Mouse (Mus musculus): ENCODE results near the gene Akt2. TPM values are rescaled to one million over a fixed set of nuclear protein-coding genes. Genes with fewer than 3 reads are reported as not detected.
"Not testable (repeated sequence)": the region's sequence is repeated elsewhere in the genome, so short reads cannot be mapped to it uniquely, and the experiment has no call there.

Gene Akt2
- polyA plus RNA-seq, 1 experiment from 2014 or later: 117 TPM

GRCm38 (mm10) chr7:27622234-27622633 is 30.9 kb downstream of the Akt2 start:
- Histone ChIP-seq H3K27ac (replicated peaks) (no peak overlapping the region), H3K4me3 (replicated peaks) (no peak overlapping the region), H3K4me2 (replicated peaks) (no peak overlapping the region), H3K9ac (no peak overlapping the region), H3K9me3 (replicated peaks) (no peaks in the 10 kb centered on the region), H3K27me3 (no peaks in the 10 kb centered on the region), H3K36me3 (peaks cover 92% of the 10 kb centered on the region), H3K4me1 (no peaks in the 10 kb centered on the region)
- no peak; the same call in 1 of the 2 replicates for ATAC-seq (ENCODE audit: insufficient number of reproducible peaks, low FRiP score, low TSS enrichment, low read depth)
- WGBS: 75% methylated on average over 1 of the region's 1 CpGs

GRCm38 (mm10) chr7:27624967-27625366 is 33.6 kb downstream of the Akt2 start:
- ATAC-seq (ENCODE audit: insufficient number of reproducible peaks, low FRiP score, low TSS enrichment, low read depth): no peak
- Histone ChIP-seq H3K4me1 (no peaks in the 10 kb centered on the region), H3K36me3 (peaks cover 92% of the 10 kb centered on the region)

GRCm38 (mm10) chr7:27627707-27628106 is 36.4 kb downstream of the Akt2 start:
- Histone ChIP-seq H3K9me3 (replicated peaks) (no peaks in the 10 kb centered on the region), H3K4me1 (no peaks in the 10 kb centered on the region), H3K36me3 (peaks cover 87% of the 10 kb centered on the region), H3K27me3 (no peaks in the 10 kb centered on the region), H3K4me2 (replicated peaks) (no peak overlapping the region), H3K9ac (no peak overlapping the region), H3K4me3 (replicated peaks) (no peak overlapping the region), H3K27ac (replicated peaks) (no peak overlapping the region)
- 90% methylated on average over 7 of the region's 7 CpGs for WGBS
- ATAC-seq (ENCODE audit: insufficient number of reproducible peaks, low FRiP score, low TSS enrichment, low read depth): no peak

More at GRCm38 (mm10) chr7:27624967-27625366, 33.6 kb downstream of the Akt2 start:
- no peak overlapping the region for H3K9ac ChIP-seq
- H3K4me2 ChIP-seq (replicated peaks): no peak overlapping the region
- H3K27ac ChIP-seq (replicated peaks): no peak overlapping the region
- H3K9me3 ChIP-seq (replicated peaks): no peaks in the 10 kb centered on the region
- no peak overlapping the region for H3K4me3 ChIP-seq (replicated peaks)
- H3K27me3 ChIP-seq: no peaks in the 10 kb centered on the region

GRCm38 (mm10) chr7:27628190-27628589 is 36.8 kb downstream of the Akt2 start:
- Histone ChIP-seq H3K4me2 (replicated peaks) (no peak overlapping the region), H3K4me1 (no peaks in the 10 kb centered on the region), H3K27ac (replicated peaks) (no peak overlapping the region), H3K36me3 (peaks cover 88% of the 10 kb centered on the region), H3K9me3 (replicated peaks) (no peaks in the 10 kb centered on the region), H3K27me3 (no peaks in the 10 kb centered on the region), H3K4me3 (replicated peaks) (no peak overlapping the region), H3K9ac (no peak overlapping the region)
- WGBS: 94% methylated on average over 6 of the region's 6 CpGs
- no peak for ATAC-seq (ENCODE audit: insufficient number of reproducible peaks, low FRiP score, low TSS enrichment, low read depth)

- not testable (repeated sequence) for H3K9ac ChIP-seq; H3K4me1 ChIP-seq; H3K27ac ChIP-seq (replicated peaks); H3K27me3 ChIP-seq; H3K9me3 ChIP-seq (replicated peaks); ATAC-seq (ENCODE audit: insufficient number of reproducible peaks, low FRiP score, low TSS enrichment, low read depth); H3K4me2 ChIP-seq (replicated peaks); H3K4me3 ChIP-seq (replicated peaks)
- H3K36me3 ChIP-seq: peaks cover 88% of the 10 kb centered on the region
- WGBS: 94% methylated on average over 7 of the region's 7 CpGs
Observed at GRCm38 (mm10) chr7:27628816-27629215, 37.5 kb downstream of the Akt2 start.

- 94% methylated on average over 4 of the region's 4 CpGs for whole genome bisulfite sequencing
- Histone ChIP-seq H3K4me3 (replicated peaks) (no peak overlapping the region), H3K36me3 (peaks cover 92% of the 10 kb centered on the region), H3K27ac (replicated peaks) (no peak overlapping the region), H3K4me1 (no peaks in the 10 kb centered on the region), H3K27me3 (no peaks in the 10 kb centered on the region), H3K9me3 (replicated peaks) (no peaks in the 10 kb centered on the region), H3K9ac (no peak overlapping the region), H3K4me2 (replicated peaks) (no peak overlapping the region)
- ATAC-seq (ENCODE audit: insufficient number of reproducible peaks, low FRiP score, low TSS enrichment, low read depth): no peak
Observed at GRCm38 (mm10) chr7:27631439-27631838, 40.1 kb downstream of the Akt2 start.

GRCm38 (mm10) chr7:27633166-27633565 is 41.8 kb downstream of the Akt2 start:
- no peak for ATAC-seq (ENCODE audit: insufficient number of reproducible peaks, low FRiP score, low TSS enrichment, low read depth)
- no peaks in the 10 kb centered on the region for H3K9me3 ChIP-seq (replicated peaks)
- 87% methylated on average over 6 of the region's 6 CpGs for WGBS
- H3K4me2 ChIP-seq (replicated peaks): no peak overlapping the region
- no peak overlapping the region for H3K27ac ChIP-seq (replicated peaks)
- no peaks in the 10 kb centered on the region for H3K27me3 ChIP-seq
- peaks cover 90% of the 10 kb centered on the region for H3K36me3 ChIP-seq
- no peak overlapping the region for H3K4me3 ChIP-seq (replicated peaks)
- no peaks in the 10 kb centered on the region for H3K4me1 ChIP-seq
- no peak overlapping the region for H3K9ac ChIP-seq

GRCm38 (mm10) chr7:27634691-27635090 is 43.3 kb downstream of the Akt2 start:
- Histone ChIP-seq H3K4me2 (replicated peaks) (no peak overlapping the region), H3K4me3 (replicated peaks) (no peak overlapping the region), H3K4me1 (no peaks in the 10 kb centered on the region), H3K27me3 (no peaks in the 10 kb centered on the region), H3K9ac (no peak overlapping the region), H3K9me3 (replicated peaks) (no peaks in the 10 kb centered on the region), H3K27ac (replicated peaks) (no peak overlapping the region), H3K36me3 (peaks cover 75% of the 10 kb centered on the region)
- WGBS: 94% methylated on average over 6 of the region's 6 CpGs
- ATAC-seq (ENCODE audit: insufficient number of reproducible peaks, low FRiP score, low TSS enrichment, low read depth): no peak

GRCm38 (mm10) chr7:27635094-27635493 is 43.7 kb downstream of the Akt2 start:
- peaks cover 71% of the 10 kb centered on the region for H3K36me3 ChIP-seq
- H3K4me1 ChIP-seq; ATAC-seq (ENCODE audit: insufficient number of reproducible peaks, low FRiP score, low TSS enrichment, low read depth); H3K27ac ChIP-seq (replicated peaks); H3K4me3 ChIP-seq (replicated peaks); H3K9me3 ChIP-seq (replicated peaks); H3K9ac ChIP-seq; H3K4me2 ChIP-seq (replicated peaks); H3K27me3 ChIP-seq: not testable (repeated sequence)
- 93% methylated on average over 2 of the region's 2 CpGs for WGBS

- 40% methylated on average over 1 of the region's 1 CpGs for WGBS
- no peak for ATAC-seq (ENCODE audit: insufficient number of reproducible peaks, low FRiP score, low TSS enrichment, low read depth)
Observed at GRCm38 (mm10) chr7:27644471-27644870, 53.1 kb downstream of the Akt2 start.

GRCm38 (mm10) chr7:27646516-27646915 is 55.2 kb downstream of the Akt2 start:
- Histone ChIP-seq H3K36me3 (no peaks in the 10 kb centered on the region), H3K9ac (no peak overlapping the region), H3K4me3 (replicated peaks) (no peak overlapping the region), H3K27me3 (no peaks in the 10 kb centered on the region), H3K9me3 (replicated peaks) (no peaks in the 10 kb centered on the region), H3K27ac (replicated peaks) (no peak overlapping the region), H3K4me1 (no peaks in the 10 kb centered on the region), H3K4me2 (replicated peaks) (no peak overlapping the region)
- 81% methylated on average over 7 of the region's 7 CpGs for WGBS
- ATAC-seq (ENCODE audit: insufficient number of reproducible peaks, low FRiP score, low TSS enrichment, low read depth): no peak

More at GRCm38 (mm10) chr7:27644471-27644870, 53.1 kb downstream of the Akt2 start:
- Histone ChIP-seq H3K27me3 (no peaks in the 10 kb centered on the region), H3K9ac (no peak overlapping the region), H3K4me2 (replicated peaks) (no peak overlapping the region), H3K9me3 (replicated peaks) (no peaks in the 10 kb centered on the region), H3K4me3 (replicated peaks) (no peak overlapping the region), H3K4me1 (no peaks in the 10 kb centered on the region), H3K27ac (replicated peaks) (no peak overlapping the region), H3K36me3 (no peaks in the 10 kb centered on the region)

GRCm38 (mm10) chr7:27647281-27648002 is 56.1 kb downstream of the Akt2 start:
- H3K27ac ChIP-seq (replicated peaks): no peak overlapping the region
- 81% methylated on average over 6 of the region's 6 CpGs for WGBS
- no peaks in the 10 kb centered on the region for H3K4me1 ChIP-seq

More at GRCm38 (mm10) chr7:27647281-27648002, 56.1 kb downstream of the Akt2 start:
- H3K4me2 ChIP-seq (replicated peaks): no peak overlapping the region
- H3K4me3 ChIP-seq (replicated peaks): no peak overlapping the region
- H3K36me3 ChIP-seq: no peaks in the 10 kb centered on the region
- H3K27me3 ChIP-seq: peaks cover 3% of the 10 kb centered on the region
- H3K9me3 ChIP-seq (replicated peaks): no peaks in the 10 kb centered on the region
- H3K9ac ChIP-seq: no peak overlapping the region
- no peak for ATAC-seq (ENCODE audit: insufficient number of reproducible peaks, low FRiP score, low TSS enrichment, low read depth)

Data from embryonic facial prominence, embryonic 15.5 days (tissue).